Mouse (Mus musculus) ES-Bruce4 (cell line): Measurements from ENCODE around the gene Il9r.

Source experiments
- CTCF ChIP-seq: IDR thresholded peaks from one replicate; pipeline ENCODE4 v1.8.1; 2011; ENCODE audit warnings: low read depth, low read length
- EP300 ChIP-seq: IDR thresholded peaks from 2 replicates; pipeline ENCODE4 v1.6.1; 2011; ENCODE audit warnings: low read depth, low read length; ENCODE audit not compliant: insufficient read depth

DNA sequence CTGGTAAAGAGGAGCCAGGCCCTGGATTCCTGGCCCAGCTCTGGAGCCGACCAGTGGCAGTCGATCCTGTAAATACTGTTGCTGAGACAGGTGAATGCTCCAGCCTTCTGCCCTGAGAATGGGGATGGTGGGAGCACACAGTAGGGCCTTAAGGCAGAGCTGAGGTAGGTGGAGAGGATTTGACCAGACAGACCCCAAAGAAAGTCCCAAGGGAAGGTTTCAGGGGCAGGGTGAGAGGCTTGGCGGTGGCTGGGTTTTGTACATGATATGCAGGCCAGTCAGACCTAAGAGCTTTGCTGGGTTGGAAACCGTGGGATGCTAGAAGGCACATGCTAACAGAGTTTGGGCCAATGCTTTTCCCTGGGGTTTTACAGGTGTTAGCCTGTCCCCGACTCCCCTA, 5.5 kb downstream of the Il9r start:
- TF ChIP-seq EP300 (no peak), CTCF (no peak)
